Mouse (Mus musculus) kidney, postnatal 25 days (tissue): Measurements from ENCODE around the gene Frmd4a.
"Not testable (repeated sequence)": the region's sequence is repeated elsewhere in the genome, so short reads cannot be mapped to it uniquely, and the experiment has no call there.

Experiments used
- DNase-seq, 2 experiments: peaks; one replicate each; pipeline ENCODE4 v3.0.0; 2021; ENCODE audit warnings: mixed read lengths in 2 of 2

Gene Frmd4a

DNA sequence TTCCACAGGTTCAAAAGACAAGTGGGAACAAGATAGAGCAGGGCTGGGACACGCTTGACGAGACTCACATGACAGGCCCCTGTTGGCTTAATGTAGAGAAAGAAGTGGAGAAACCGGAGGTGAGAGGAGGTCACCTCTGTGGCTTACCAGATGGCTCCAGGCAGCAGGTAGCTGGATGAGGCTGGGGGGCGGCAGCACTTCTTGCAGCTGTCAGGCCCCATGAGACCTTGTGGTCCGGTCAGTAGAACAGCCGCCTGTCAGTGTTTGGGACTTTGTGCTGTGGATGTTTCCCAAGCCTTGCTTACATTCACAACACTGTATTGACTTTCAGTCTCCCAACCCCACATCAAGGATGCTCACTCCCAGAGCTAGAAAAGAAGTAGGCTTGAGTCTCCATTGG, 515.4 kb downstream of the Frmd4a start:
- DNase-seq = no peak

DNA sequence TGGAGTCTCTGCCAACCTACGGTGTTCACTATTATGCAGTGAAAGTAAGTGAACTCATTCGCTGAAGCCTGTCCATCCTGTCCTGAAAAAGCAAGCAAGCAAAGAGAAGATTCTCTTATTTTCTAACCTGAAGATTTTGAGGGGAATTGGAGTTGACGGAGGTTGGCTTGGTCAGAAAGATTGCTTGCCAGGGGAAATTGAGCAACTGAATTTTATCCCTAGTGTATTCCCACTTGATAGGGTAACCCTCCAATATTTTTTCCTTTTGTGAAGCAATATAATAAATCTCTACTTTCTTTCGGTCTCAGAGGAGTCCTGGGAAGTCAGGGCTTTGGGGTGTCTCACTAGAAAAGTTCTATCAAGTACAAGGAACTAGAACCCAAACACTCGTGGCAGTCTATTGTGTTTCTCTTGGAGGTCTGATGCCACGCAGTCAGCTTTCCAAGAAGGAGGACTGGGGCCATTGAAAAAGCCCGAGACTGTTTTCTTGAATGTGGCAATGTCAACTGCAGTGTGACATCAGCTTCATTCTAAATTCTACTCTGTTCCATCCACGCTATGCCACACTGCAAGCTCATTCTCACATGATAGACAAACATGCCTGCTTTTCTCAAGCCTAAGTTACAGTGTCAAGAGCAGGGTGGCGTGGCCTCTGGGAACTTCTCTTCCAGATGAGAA, 517.8 kb downstream of the Frmd4a start:
- DNase-seq = no peak

DNA sequence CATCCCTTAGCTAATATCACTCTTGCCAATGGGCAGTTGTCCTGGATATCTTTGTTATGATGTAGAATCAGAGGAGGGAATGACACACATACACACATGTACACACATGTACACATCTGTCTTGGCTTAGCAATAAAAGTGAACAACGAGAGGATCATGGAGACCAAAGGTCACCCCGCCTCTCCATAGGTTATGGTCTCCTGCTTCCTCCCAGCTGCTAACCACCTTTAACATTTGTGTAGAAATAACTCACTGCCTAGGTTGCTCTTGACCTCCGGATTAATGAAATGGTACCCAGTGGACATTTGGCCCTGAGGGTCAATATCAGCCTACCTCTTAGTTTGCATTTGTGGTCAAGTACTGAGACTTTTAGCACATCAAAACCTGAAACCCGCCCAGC, 523.8 kb downstream of the Frmd4a start:
- DNase-seq = no peak

DNA sequence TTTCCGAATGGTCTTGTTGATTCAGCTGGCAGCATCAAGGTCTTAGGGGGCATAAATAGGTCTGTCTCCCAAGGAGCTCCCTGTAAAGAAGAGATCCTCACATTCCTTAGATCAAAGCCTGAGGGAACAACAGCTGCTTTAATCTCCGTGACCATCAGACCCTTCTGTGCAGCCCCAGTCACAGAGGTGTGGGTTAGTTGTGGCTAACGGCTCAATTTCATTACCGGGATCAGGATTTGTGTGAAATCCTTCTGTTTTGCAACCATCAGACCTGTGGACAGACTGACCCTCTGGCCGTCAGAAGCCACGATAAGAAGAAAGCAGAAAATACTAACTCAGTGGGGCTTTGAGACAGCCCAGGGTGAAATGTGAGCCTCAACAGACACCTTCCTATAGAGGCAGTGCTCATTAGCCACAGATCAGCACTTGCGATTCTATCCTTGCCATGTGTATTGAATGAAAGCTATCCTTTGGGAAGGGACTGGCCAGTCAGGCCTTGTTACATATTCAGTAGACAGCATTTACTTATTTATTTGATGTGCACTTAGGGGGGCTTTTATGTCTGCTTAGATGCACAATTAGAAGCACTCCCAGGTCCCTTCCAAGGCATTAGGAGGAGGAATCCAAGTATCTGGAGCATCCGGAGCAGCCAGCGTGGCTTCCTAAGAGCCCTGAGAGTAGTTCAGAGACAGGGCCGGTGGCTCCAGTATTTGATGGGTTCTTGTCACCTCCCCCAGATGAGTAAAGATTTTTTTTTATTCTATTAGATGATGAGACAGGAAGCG, 524.5 kb downstream of the Frmd4a start:
- DNase-seq = no peak

DNA sequence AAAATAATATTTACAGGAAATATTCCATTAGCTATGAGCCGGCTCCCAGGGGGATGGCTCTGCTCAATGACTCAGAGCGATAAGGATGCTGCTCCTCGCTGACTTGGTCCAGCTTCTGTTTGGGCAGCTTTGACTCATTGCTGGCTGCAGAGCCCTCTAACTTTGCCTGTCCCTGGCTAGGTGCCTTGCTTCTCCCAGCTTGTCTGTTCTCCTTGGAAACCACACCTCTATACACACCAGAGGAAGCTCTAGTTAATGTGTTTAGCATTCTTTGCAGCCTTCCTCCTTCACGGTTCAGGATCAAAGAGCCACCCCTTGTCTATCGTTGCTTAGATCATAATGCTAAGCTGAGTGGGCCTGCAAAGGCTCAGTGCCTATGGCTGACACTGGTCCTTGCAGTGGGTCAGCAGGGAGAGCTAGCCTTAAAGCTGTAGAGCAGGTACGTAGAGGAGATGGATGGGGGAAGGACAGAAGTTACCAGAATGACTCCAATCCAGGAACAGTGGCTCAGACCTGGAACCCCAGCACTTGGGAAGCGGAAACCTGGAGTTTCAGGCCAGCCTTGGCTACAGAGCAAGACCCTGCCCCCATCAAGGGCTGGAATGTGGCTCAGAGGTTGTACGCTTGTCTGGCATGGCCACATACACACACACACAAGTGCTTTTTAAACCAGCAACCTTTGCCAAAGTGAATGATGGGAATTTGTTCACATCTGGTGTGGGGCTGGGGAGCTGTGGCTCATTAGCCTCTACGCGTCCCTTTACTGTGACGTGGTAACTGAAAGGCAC, 525.3 kb downstream of the Frmd4a start:
- peak; percentile 46 to 52 for DNase-seq

DNA sequence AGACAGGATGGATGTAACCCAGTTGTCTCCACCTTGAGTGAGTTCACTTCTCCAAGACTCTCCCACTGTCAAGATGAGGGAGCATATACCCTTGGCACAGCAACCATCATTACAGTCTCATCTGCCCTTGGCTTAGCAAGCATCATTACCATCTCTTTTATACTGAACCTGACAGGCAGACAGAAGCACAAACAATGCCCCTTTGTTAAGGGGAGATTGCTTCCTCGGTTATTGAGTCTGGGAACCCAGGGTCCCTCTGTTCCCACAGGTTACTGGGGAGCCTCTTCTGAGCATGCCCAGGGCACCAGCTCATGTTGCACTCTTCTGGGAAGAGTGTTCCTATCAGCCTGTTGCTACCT, 525.9 kb downstream of the Frmd4a start:
- no peak for DNase-seq

DNA sequence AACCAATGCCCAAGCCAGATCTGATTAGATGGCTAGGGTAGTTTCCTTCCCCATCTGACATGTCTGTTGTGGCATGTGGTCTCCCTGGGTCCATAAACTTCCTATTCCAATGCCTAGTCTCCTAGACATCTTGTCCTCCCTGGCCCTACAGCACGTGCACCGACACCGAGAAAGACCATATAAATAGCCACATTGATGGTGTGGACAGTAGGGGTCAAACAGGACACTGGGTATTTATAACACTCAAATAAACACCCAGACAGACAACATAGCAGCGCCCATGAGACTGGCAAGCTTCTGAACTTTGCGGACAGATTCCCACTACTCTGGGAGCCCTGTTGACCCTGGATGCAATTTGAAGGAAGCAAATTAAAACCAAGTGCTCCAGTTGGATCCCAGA, 526.8 kb downstream of the Frmd4a start:
- no peak for DNase-seq

DNA sequence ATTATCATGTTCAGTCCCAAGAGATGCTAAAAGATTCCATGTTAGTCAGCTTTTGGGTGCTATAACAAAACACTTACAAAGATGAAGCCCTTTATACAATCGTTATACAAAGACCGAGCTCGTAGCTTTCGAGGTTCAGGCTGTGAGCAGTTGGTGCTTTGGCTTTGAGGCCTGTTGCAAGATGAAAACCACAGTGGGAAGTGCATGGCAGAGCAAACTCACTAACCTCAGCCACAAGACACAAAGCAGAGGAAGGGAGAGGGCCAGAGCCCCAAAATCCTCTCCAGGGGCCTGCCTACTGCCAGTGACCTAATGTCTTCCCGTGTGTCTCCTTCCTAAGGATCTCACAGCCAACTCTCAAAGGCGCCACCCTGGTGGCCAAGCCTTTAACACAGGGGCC, 527.7 kb downstream of the Frmd4a start:
- no peak for DNase-seq

DNA sequence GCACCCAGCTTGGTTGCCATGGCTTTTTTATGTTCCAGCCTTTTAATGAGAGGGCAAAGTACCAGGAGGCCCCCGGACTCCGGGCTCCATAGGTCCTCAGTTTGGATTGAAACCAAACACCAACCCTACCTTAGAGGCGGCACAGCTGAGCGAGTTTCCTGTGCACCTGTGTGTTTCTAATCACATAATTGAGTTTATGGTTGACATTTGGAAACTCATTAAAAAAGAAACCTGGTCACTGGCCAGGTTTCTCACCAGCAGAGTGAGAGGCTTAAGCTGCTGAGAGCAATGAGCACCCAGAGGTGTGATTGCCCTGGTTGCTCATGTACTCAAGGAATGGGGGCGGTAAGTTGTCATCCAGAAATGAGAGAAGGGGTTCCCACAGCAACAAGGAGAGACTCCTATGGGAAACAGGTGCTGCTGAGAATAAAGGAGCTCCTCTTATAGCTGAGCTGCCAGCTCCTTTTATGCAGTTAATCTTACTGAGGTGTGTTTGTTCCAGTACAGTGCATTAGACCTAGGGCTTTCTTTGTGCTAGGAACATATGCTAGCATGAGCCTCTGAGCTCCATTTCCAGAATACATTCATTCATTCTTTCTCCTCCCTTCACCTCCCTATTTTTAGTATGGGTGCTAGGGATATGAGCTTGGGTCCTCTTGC, 529.6 kb downstream of the Frmd4a start:
- DNase-seq = peak; percentile 39 to 70

DNA sequence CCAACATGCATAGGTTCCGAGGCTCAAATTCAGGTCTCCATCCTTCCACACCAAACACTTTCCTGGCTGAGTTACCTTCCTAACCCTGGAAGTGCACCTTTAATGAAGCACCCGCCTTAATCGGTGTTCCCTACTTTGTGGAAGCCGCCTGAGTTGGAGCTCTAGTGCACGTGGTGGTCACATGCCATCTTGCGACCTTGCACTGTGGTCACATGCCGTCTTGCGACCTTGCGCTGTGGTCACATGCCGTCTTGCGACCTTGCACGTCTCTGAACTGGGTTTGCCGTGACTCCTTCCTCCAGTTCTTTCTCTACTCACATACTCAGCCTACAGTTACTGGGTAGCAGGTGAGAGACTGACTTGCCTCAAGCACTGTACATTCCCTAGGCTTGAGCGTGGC, 531.8 kb downstream of the Frmd4a start:
- peak; percentile 72 to 86 for DNase-seq

DNA sequence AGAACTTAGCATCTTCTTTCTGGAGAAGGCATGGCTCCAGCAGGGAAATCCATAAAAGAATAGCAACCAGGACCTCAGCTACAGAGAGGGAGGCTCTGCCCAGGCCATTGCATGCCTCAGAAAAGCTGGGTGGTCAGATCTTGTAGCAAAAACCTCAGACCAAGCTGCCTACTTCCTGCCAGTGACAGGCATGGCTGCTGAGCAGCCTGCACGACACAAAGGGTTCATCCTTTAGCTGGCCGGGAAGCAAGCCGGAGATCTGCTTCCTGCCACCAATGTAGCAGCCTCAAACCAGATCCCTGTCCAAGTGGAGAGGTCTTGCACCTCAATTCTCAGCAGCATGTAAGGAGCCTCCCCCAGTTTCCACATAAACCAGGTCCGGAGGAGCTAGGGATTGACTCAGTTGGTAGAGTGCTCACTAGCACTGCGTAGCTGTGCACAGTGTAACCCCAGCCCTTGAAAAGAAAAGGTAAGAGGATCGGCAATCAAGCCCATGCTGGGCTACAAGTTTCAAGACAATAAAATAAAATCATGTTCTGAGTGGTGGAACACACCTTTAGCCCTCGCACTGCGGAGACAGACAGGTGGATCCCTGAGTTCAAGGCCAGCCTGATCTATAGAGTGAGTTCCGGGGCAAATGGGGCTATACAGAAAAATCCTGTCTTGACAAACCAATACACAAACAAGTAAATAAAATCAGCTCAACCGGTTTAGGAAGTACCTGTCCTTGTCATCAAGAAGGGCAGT, 532.7 kb downstream of the Frmd4a start:
- no peak for DNase-seq

DNA sequence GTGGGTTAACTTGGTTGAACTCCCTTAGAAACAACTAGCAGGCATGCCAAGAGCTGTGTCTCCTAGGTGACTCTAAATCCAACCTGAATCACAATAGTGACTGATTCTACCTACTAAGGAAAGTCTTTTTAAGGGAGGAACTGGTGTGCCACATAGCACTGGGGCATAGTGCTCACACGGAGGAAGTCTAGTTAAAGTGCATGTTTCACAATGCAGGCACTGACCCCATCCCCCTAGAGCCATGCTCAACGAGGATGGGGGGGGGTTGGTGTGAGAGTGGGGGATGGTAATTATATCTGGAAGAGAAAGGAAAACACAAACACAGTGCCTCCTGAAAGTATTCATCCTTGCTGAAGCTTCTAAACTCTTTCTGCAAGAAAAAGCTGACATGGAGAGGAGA, 533.9 kb downstream of the Frmd4a start:
- no peak for DNase-seq

DNA sequence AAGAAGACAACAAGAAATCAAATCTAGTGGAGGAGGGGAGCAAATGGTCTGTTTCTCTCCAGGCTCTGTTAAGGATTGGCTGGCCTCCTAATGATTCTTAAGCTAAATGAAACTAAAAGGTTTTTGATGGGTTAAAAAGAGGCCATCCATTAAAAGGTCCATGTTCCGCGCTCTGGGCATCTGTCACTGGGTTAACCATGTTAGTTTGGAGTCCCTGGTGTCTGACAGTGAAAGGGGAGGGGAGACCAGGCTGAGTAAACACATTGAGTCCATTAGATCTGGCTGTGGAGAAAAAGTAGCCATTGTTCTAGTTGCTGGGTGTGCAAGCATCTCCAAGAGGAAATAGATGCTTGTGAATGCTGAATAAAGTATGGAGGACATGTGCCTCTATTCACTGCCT, 534.3 kb downstream of the Frmd4a start:
- no peak for DNase-seq

DNA sequence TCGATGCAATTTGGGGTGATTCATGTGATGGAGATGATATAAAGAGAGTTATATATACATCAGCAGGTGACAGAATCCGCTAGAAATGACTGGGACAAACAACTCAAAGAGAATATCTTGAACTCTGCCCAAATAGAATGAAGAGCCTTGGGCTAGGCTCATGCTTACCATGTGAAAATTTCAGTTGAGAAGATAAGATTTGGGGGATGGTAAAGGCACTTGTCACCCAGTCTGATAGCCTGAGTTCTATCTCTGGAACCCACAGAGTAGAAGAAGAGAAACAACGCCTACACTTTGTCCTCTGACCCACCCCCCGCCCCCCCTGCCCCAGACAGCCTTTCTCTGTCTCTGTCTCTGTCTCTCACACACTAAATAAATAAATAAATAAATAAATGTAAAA, 535.0 kb downstream of the Frmd4a start:
- DNase-seq = no peak

DNA sequence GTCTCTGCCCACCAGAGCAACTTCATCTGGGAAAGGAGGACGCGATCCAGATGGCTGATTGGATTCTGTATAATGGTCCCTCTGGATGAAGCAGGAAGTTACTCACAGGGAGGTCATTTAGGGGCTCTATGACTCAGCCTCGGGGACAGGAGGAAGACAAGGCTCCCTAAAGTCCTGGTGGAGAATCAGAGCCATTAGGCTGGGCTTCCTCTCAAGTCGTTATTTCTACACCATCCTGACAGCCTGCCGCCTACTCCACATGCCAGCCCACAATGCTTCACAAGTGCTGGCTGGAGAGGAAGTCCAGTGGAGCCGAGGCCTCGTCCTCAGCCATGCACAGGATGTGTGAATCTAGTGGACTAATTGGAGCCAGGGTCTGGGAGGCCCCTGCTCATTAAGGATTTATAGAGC, 537.7 kb downstream of the Frmd4a start:
- DNase-seq = peak; percentile 48 to 79

DNA sequence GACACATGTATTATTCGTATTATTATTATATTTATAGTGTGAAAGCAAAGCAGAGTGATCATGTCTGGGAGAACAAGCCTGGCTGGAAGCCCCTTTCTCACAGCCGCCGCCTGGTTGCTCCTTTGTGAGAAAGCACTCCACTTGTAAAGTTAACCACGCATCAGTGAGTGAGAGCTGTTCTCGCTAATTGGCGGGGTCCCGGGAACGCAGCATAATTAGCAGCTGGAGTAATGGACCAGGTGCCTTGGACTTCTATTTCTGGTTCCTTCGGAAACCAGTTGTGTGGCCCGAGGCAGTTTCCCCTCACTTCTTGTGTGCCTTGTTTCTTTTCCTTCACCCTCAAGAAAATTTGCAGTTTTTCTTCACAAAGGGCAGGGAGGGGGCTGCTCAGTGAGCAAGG, 538.7 kb downstream of the Frmd4a start:
- no peak for DNase-seq

DNA sequence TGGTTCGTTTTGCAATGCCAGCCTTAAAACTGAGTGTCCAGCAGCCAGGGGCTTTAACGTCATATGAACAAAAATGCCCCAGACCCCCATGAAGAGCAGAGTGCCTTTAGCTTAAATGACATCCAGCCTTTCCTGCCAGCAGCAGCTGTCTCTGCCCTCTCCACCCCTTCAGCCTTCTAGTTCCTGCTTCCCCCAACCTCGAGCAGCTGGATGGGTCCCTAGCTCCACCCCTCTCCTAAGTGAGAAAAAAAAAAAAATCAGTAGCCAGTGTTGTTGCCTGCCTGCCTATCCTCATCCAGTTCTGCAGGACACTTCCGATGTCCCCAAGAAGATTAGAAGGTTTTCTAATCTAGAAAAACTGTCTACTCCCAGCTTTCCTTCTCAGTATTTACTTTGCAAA, 539.5 kb downstream of the Frmd4a start:
- DNase-seq = peak in 1 of 2 experiments; percentile 48

DNA sequence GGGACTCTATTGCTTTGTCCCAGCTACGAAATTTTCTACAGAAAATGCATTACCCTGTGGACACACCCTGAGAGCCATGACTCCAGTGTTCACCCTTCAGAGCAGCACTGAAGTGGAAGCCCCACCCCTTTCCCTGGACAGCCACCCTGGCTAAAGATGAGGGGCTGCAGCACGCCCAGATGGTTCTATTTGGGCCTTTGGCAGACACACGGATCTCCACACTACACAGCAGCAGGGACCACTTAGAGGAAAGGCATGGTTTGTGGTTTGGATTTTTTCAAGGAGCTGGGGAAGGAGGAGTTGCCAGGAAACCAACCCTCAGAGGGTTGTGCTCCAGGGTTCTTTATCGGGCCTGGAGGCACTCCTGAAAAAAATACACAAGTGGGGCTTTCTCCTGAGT, 539.9 kb downstream of the Frmd4a start:
- no peak for DNase-seq

DNA sequence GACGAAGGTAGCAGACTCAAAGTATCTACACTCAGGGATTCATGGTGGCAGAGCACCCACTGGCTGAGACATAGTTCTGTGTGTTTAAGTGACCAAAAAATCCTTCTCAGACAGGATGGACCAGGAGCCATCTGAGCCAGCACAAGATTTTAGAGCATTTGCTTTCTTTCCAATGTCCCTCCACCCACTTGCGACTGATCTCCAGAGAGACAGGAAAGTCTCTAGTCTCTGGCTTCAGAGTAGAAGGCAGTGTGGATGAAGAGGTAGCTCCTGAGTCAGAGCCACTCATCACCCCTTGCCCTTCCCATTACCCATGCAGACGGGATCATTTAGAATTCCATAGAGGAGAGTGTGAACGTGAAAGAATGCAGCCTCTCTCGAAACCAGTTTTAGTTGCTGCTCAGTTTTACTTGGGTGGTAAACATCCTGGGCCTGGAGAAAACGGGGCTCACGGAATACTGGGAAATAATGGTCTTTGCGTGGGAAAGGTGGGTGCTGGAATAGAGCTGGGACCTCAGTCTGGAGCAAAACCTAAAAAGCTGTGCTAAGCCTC, 541.2 kb downstream of the Frmd4a start:
- DNase-seq = no peak

DNA sequence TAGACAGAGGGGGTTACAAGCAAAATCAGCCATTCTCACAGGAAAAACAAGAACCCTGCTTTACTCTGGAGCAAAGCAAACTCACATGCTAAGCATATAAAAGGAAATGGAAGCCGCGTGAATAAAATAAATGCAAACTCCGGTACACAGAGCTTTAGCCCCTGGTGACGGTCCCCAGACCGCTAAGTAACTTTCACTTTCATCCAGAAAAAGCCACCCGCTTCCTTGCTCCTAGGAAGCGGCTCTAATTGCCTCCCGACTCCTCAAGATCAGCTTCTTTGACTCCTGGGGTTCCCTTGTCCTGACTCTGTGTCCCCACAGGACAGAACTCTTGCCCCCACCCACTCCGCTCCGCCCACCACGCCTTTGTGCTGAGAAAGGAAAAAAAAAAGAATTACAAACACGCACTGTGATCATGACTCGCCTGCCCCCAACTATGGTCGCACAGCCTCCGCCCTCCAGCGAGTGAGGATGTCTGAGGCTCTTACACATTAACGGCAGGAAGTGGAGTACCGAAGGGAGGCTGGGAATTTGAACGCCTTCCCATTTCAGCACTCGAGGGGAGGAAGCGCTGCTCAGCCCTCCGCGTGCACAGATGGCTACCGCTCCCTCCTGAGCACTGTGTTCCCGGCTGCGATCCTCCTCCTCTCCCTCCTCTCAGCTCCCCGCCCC, 541.8 kb downstream of the Frmd4a start:
- peak; percentile 83 to 92 for DNase-seq

DNA sequence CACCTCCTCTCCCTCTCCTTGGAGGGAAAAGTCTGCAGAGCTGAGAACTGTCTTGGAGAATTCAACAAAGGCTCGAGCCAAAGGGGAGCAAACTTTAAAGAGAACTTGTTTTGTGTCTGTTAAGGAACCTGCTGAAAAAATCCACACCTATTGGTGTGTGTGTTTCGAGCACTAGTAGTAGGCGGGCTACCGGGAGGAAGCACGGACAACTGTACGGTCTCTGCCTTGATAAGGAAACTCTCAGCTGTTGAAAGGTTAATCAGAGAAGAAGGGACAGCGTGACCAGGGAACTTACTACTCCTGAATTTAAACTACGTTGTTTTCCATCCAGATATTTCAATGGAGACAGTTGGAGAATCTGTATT, 542.3 kb downstream of the Frmd4a start:
- DNase-seq = no peak

DNA sequence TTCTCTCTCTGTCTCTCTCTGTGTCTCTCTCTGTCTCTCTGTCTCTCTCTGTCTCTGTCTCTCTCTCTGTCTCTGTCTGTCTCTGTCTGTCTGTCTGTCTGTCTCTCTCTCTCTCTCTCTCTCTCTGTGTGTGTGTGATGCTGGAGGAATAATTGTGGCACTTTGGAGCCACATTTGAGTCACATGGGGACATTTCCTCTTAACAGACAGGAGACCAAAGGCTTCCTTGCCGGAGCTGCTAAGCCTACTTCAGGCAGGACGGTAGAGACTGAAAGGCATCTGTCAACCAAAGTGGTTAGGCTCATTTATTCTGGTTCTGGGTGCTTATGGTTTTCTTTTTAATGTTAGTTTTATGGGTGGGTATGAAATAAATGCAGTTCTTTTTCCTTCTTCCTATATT, 543.0 kb downstream of the Frmd4a start:
- not testable (repeated sequence) for DNase-seq
